Mouse (Mus musculus): Measurements from ENCODE around the gene Gstt3. TPM values are rescaled to one million over a fixed set of nuclear protein-coding genes. Genes with fewer than 3 reads are reported as not detected.
A peak's percentile ranks its signal among the peaks of the same experiment; 100 is the strongest.

Gene Gstt3
- polyA plus RNA-seq (2014; fragmentation: Nextera tagmentation; extraction: Ambion mirVana) = 28.0 and 28.7 TPM in 2 replicates

GRCm38 (mm10) chr10:75780769-75781578 is at the start of gene Gstt3, which contains the start of gene Gm20441:
Gstt3 (minus strand) TSS chr10:75781414.
Gm20441 (minus strand) TSS chr10:75780954.
- Histone ChIP-seq H3K9ac (ENCODE audit: low read length) (peak within 1 kb of the TSS; percentile 28), H3K4me2 (ENCODE audit: low read length) (peak within 1 kb of the TSS; percentile 89), H3K4me1 (replicated peaks; ENCODE audit: control insufficient read depth, insufficient read depth, low read length) (no peaks in the 10 kb centered on the region), H3K27ac (ENCODE audit: low read depth) (peak within 1 kb of the TSS; percentile 68), H3K9me3 (ENCODE audit: control insufficient read depth, low read length) (no peaks in the 10 kb centered on the region), H3K36me3 (ENCODE audit: control insufficient read depth, insufficient read depth, low read length) (no peaks in the 10 kb centered on the region), H3K27me3 (replicated peaks; ENCODE audit: control insufficient read depth, insufficient read depth, low read length) (0 out of 2 replicates have a peak, but pooled peaks cover 3% of the 10 kb centered on the region), H3K4me3 (ENCODE audit: low read depth, low read length) (peak within 1 kb of the TSS; percentile 44)
- ATAC-seq (replicated peaks; ENCODE audit: low FRiP score, low TSS enrichment, low read depth) = peak; percentile 93
- DNase-seq (ENCODE audit: low spot score) = peak; percentile 84
- under 1% methylated on average over 28 of the region's 28 CpGs for WGBS

- 92% methylated on average over 2 of the region's 2 CpGs for whole genome bisulfite sequencing
- Histone ChIP-seq H3K27ac (ENCODE audit: low read depth) (no peak overlapping the region), H3K36me3 (ENCODE audit: control insufficient read depth, insufficient read depth, low read length) (no peaks in the 10 kb centered on the region), H3K9me3 (ENCODE audit: control insufficient read depth, low read length) (no peaks in the 10 kb centered on the region), H3K4me1 (replicated peaks; ENCODE audit: control insufficient read depth, insufficient read depth, low read length) (peaks cover 13% of the 10 kb centered on the region), H3K9ac (ENCODE audit: low read length) (no peak overlapping the region), H3K27me3 (replicated peaks; ENCODE audit: control insufficient read depth, insufficient read depth, low read length) (no peaks in the 10 kb centered on the region), H3K4me3 (ENCODE audit: low read depth, low read length) (no peak overlapping the region), H3K4me2 (ENCODE audit: low read length) (no peak overlapping the region)
- DNase-seq (ENCODE audit: low spot score) = no peak
- no peak for ATAC-seq (replicated peaks; ENCODE audit: low FRiP score, low TSS enrichment, low read depth)
Measured at GRCm38 (mm10) chr10:75830275-75830670, 49.1 kb upstream of the Gstt3 start.

- H3K36me3 ChIP-seq (ENCODE audit: control insufficient read depth, insufficient read depth, low read length) = no peaks in the 10 kb centered on the region
- peaks cover 11% of the 10 kb centered on the region for H3K4me1 ChIP-seq (replicated peaks; ENCODE audit: control insufficient read depth, insufficient read depth, low read length)
- no peak for DNase-seq (ENCODE audit: low spot score)
- no peak overlapping the region for H3K27ac ChIP-seq (ENCODE audit: low read depth)
- H3K4me2 ChIP-seq (ENCODE audit: low read length) = no peak overlapping the region
- H3K9me3 ChIP-seq (ENCODE audit: control insufficient read depth, low read length) = no peaks in the 10 kb centered on the region
- WGBS = 76% methylated on average over 2 of the region's 2 CpGs
- H3K4me3 ChIP-seq (ENCODE audit: low read depth, low read length) = no peak overlapping the region
- ATAC-seq (replicated peaks; ENCODE audit: low FRiP score, low TSS enrichment, low read depth) = no peak
- H3K27me3 ChIP-seq (replicated peaks; ENCODE audit: control insufficient read depth, insufficient read depth, low read length) = no peaks in the 10 kb centered on the region
- no peak overlapping the region for H3K9ac ChIP-seq (ENCODE audit: low read length)
Measured at GRCm38 (mm10) chr10:75829529-75830274, 48.5 kb upstream of the Gstt3 start.

GRCm38 (mm10) chr10:75828500-75828931 is 47.3 kb upstream of the Gstt3 start:
- Histone ChIP-seq H3K36me3 (ENCODE audit: control insufficient read depth, insufficient read depth, low read length) (no peaks in the 10 kb centered on the region), H3K9ac (ENCODE audit: low read length) (no peak overlapping the region), H3K4me1 (replicated peaks; ENCODE audit: control insufficient read depth, insufficient read depth, low read length) (peaks cover 4% of the 10 kb centered on the region), H3K27me3 (replicated peaks; ENCODE audit: control insufficient read depth, insufficient read depth, low read length) (no peaks in the 10 kb centered on the region), H3K4me2 (ENCODE audit: low read length) (no peak overlapping the region), H3K9me3 (ENCODE audit: control insufficient read depth, low read length) (no peaks in the 10 kb centered on the region), H3K27ac (ENCODE audit: low read depth) (no peak overlapping the region), H3K4me3 (ENCODE audit: low read depth, low read length) (no peak overlapping the region)
- DNase-seq (ENCODE audit: low spot score) (no peak), ATAC-seq (replicated peaks; ENCODE audit: low FRiP score, low TSS enrichment, low read depth) (no peak)

GRCm38 (mm10) chr10:75827668-75828360 is 46.6 kb upstream of the Gstt3 start:
- no peaks in the 10 kb centered on the region for H3K27me3 ChIP-seq (replicated peaks; ENCODE audit: control insufficient read depth, insufficient read depth, low read length)
- ATAC-seq (replicated peaks; ENCODE audit: low FRiP score, low TSS enrichment, low read depth) (no peak), DNase-seq (ENCODE audit: low spot score) (no peak)
- H3K36me3 ChIP-seq (ENCODE audit: control insufficient read depth, insufficient read depth, low read length) = no peaks in the 10 kb centered on the region
- no peak overlapping the region for H3K4me2 ChIP-seq (ENCODE audit: low read length)
- no peaks in the 10 kb centered on the region for H3K9me3 ChIP-seq (ENCODE audit: control insufficient read depth, low read length)
- no peak overlapping the region for H3K27ac ChIP-seq (ENCODE audit: low read depth)
- H3K4me3 ChIP-seq (ENCODE audit: low read depth, low read length) = no peak overlapping the region
- WGBS = 92% methylated on average over 4 of the region's 4 CpGs
- no peak overlapping the region for H3K9ac ChIP-seq (ENCODE audit: low read length)
- H3K4me1 ChIP-seq (replicated peaks; ENCODE audit: control insufficient read depth, insufficient read depth, low read length) = no peaks in the 10 kb centered on the region

GRCm38 (mm10) chr10:75824530-75824929 is 43.3 kb upstream of the Gstt3 start:
- no peak for ATAC-seq (replicated peaks; ENCODE audit: low FRiP score, low TSS enrichment, low read depth)
- H3K9me3 ChIP-seq (ENCODE audit: control insufficient read depth, low read length) = no peaks in the 10 kb centered on the region
- WGBS = 86% methylated on average over 4 of the region's 4 CpGs

GRCm38 (mm10) chr10:75823782-75824181 is 42.6 kb upstream of the Gstt3 start:
- H3K9me3 ChIP-seq (ENCODE audit: control insufficient read depth, low read length) = no peaks in the 10 kb centered on the region
- DNase-seq (ENCODE audit: low spot score) = no peak
- 88% methylated on average over 1 of the region's 1 CpGs for WGBS
- no peak overlapping the region for H3K27ac ChIP-seq (ENCODE audit: low read depth)
- H3K4me3 ChIP-seq (ENCODE audit: low read depth, low read length) = no peak overlapping the region
- H3K27me3 ChIP-seq (replicated peaks; ENCODE audit: control insufficient read depth, insufficient read depth, low read length) = no peaks in the 10 kb centered on the region
- H3K9ac ChIP-seq (ENCODE audit: low read length) = no peak overlapping the region
- H3K4me1 ChIP-seq (replicated peaks; ENCODE audit: control insufficient read depth, insufficient read depth, low read length) = no peaks in the 10 kb centered on the region
- H3K4me2 ChIP-seq (ENCODE audit: low read length) = no peak overlapping the region
- no peak for ATAC-seq (replicated peaks; ENCODE audit: low FRiP score, low TSS enrichment, low read depth)
- no peaks in the 10 kb centered on the region for H3K36me3 ChIP-seq (ENCODE audit: control insufficient read depth, insufficient read depth, low read length)

More at GRCm38 (mm10) chr10:75824530-75824929, 43.3 kb upstream of the Gstt3 start:
- H3K27ac ChIP-seq (ENCODE audit: low read depth) = no peak overlapping the region
- no peak overlapping the region for H3K4me3 ChIP-seq (ENCODE audit: low read depth, low read length)
- H3K36me3 ChIP-seq (ENCODE audit: control insufficient read depth, insufficient read depth, low read length) = no peaks in the 10 kb centered on the region
- H3K9ac ChIP-seq (ENCODE audit: low read length) = no peak overlapping the region
- no peak overlapping the region for H3K4me2 ChIP-seq (ENCODE audit: low read length)
- no peaks in the 10 kb centered on the region for H3K27me3 ChIP-seq (replicated peaks; ENCODE audit: control insufficient read depth, insufficient read depth, low read length)
- DNase-seq (ENCODE audit: low spot score) = no peak
- no peaks in the 10 kb centered on the region for H3K4me1 ChIP-seq (replicated peaks; ENCODE audit: control insufficient read depth, insufficient read depth, low read length)

- Histone ChIP-seq H3K4me1 (replicated peaks; ENCODE audit: control insufficient read depth, insufficient read depth, low read length) (no peaks in the 10 kb centered on the region), H3K4me2 (ENCODE audit: low read length) (no peak within 1 kb of the TSS), H3K9me3 (ENCODE audit: control insufficient read depth, low read length) (no peaks in the 10 kb centered on the region), H3K9ac (ENCODE audit: low read length) (no peak within 1 kb of the TSS), H3K27ac (ENCODE audit: low read depth) (no peak within 1 kb of the TSS), H3K27me3 (replicated peaks; ENCODE audit: control insufficient read depth, insufficient read depth, low read length) (no peaks in the 10 kb centered on the region), H3K4me3 (ENCODE audit: low read depth, low read length) (no peak within 1 kb of the TSS), H3K36me3 (ENCODE audit: control insufficient read depth, insufficient read depth, low read length) (no peaks in the 10 kb centered on the region)
- WGBS = 95% methylated on average over 2 of the region's 2 CpGs
- ATAC-seq (replicated peaks; ENCODE audit: low FRiP score, low TSS enrichment, low read depth) (no peak), DNase-seq (ENCODE audit: low spot score) (no peak)
Measured at GRCm38 (mm10) chr10:75822443-75822842, 41.2 kb upstream of the Gstt3 start, which contains the start of gene Gstt4. Gstt4 (minus strand) TSS chr10:75822543.
